Mouse (Mus musculus): ENCODE measurements around the gene Serpinb5. TPM values are rescaled to one million over a fixed set of nuclear protein-coding genes. Genes with fewer than 3 reads are reported as not detected.
A peak's percentile ranks its signal among the peaks of the same experiment; 100 is the strongest.
"Not testable (repeated sequence)": the region's sequence is repeated elsewhere in the genome, so short reads cannot be mapped to it uniquely, and the experiment has no call there.

Gene Serpinb5
- total RNA-seq, 1 experiment, result 0.22 TPM

- DNase-seq (ENCODE audit: low read depth, low spot score), result peak; percentile 22
- in situ Hi-C loops (cut with MboI; ENCODE audit: low sequenced_read_pairs in 2 of 2, unreplicated experiment in 2 of 2), result no loop called here
- H3K27ac ChIP-seq (ENCODE audit: insufficient read depth, low read depth, low read length, poor library complexity, severe bottlenecking), result no peak overlapping the region
- H3K36me3 ChIP-seq (ENCODE audit: control insufficient read depth, insufficient read depth, low read length, poor library complexity, severe bottlenecking), result no peaks in the 10 kb centered on the region
- no peak overlapping the region for H3K4me3 ChIP-seq (ENCODE audit: insufficient read depth in 1 of 2, low read depth in 1 of 2, low read length in 2 of 2, poor library complexity in 1 of 2, severe bottlenecking in 1 of 2)
- no peaks in the 10 kb centered on the region for H3K9me3 ChIP-seq (ENCODE audit: control insufficient read depth, insufficient read depth, low read depth, low read length)
- H3K4me1 ChIP-seq (ENCODE audit: control insufficient read depth in 2 of 2, insufficient read depth in 2 of 2, low read length in 2 of 2, poor library complexity in 1 of 2), result no peaks in the 10 kb centered on the region
- TF ChIP-seq ZNF384 (IDR thresholded peaks at IDR 0.05; ENCODE audit: low read depth, low read length) (no peak), CHD2 (IDR thresholded peaks at IDR 0.05; ENCODE audit: low read depth, low read length) (no peak)
- H3K9ac ChIP-seq (ENCODE audit: insufficient read depth, low read depth, low read length, poor library complexity, severe bottlenecking), result no peak overlapping the region
These were observed 22.8 kb downstream of the Serpinb5 start for GRCm38 (mm10) chr1:106883812-106884211.

GRCm38 (mm10) chr1:106895142-106895541 is 34.2 kb downstream of the Serpinb5 start:
- H3K27ac ChIP-seq (ENCODE audit: insufficient read depth, low read depth, low read length, poor library complexity, severe bottlenecking); H3K4me3 ChIP-seq (ENCODE audit: insufficient read depth in 1 of 2, low read depth in 1 of 2, low read length in 2 of 2, poor library complexity in 1 of 2, severe bottlenecking in 1 of 2); H3K9ac ChIP-seq (ENCODE audit: insufficient read depth, low read depth, low read length, poor library complexity, severe bottlenecking); in situ Hi-C loops (cut with MboI; ENCODE audit: low sequenced_read_pairs in 2 of 2, unreplicated experiment in 2 of 2); H3K36me3 ChIP-seq (ENCODE audit: control insufficient read depth, insufficient read depth, low read length, poor library complexity, severe bottlenecking); DNase-seq (ENCODE audit: low read depth, low spot score); H3K9me3 ChIP-seq (ENCODE audit: control insufficient read depth, insufficient read depth, low read depth, low read length); H3K4me1 ChIP-seq (ENCODE audit: control insufficient read depth in 2 of 2, insufficient read depth in 2 of 2, low read length in 2 of 2, poor library complexity in 1 of 2): not testable (repeated sequence)

DNA sequence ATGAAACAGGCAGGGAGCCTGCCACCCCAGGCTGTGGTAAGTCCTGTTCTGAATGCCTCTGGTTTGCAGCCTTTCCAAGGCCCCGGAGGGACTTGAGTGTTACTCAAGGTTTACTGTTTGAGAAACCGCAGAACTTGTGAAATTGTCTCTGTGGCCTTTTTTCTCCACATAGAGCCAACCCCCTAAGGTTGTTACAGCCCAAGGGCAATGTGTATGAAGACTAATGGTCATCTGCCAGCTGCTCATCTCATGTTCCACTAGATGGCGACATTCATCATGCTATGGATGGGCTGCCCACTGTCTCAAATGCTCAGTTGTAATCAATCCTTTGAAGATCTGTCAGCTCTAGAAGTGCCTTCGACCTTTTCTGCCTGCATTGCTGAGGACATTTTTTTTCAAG is 40.4 kb downstream of the Serpinb5 start:
- Histone ChIP-seq H3K36me3 (ENCODE audit: control insufficient read depth, insufficient read depth, low read length, poor library complexity, severe bottlenecking) (no peaks in the 10 kb centered on the region), H3K4me1 (ENCODE audit: control insufficient read depth in 2 of 2, insufficient read depth in 2 of 2, low read length in 2 of 2, poor library complexity in 1 of 2) (no peaks in the 10 kb centered on the region), H3K9ac (ENCODE audit: insufficient read depth, low read depth, low read length, poor library complexity, severe bottlenecking) (no peak overlapping the region), H3K27ac (ENCODE audit: insufficient read depth, low read depth, low read length, poor library complexity, severe bottlenecking) (no peak overlapping the region), H3K4me3 (ENCODE audit: insufficient read depth in 1 of 2, low read depth in 1 of 2, low read length in 2 of 2, poor library complexity in 1 of 2, severe bottlenecking in 1 of 2) (no peak overlapping the region), H3K9me3 (ENCODE audit: control insufficient read depth, insufficient read depth, low read depth, low read length) (no peaks in the 10 kb centered on the region)
- peak; percentile 27 for DNase-seq (ENCODE audit: low read depth, low spot score)
- in situ Hi-C loops (cut with MboI; ENCODE audit: low sequenced_read_pairs in 2 of 2, unreplicated experiment in 2 of 2), result no loop called here
- TF ChIP-seq ZC3H11A (IDR thresholded peaks at IDR 0.05; ENCODE audit: borderline replicate concordance, low read depth, low read length) (0 out of 2 replicates have a peak, but pooled peaks have one; percentile 47), CHD2 (IDR thresholded peaks at IDR 0.05; ENCODE audit: low read depth, low read length) (no peak)

DNA sequence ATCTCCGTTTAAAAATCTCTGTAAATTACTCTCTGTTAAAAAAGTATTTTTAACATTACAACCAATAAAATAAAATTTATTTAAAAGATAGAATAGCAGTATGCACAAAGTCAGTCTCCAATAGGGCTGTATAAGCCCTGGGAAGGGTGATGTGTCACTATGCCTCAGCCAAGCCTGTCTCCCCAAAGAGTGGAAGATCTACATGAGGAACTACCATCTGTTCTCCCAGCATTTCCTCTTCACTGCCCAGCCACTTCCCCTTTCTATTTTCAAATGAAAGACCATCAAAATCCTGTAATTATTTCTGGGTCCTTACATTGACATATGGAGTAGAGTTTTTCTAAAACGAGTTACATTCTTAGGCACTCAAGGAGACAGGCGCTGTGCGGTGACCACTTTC is 71.0 kb downstream of the Serpinb5 start:
- Histone ChIP-seq H3K4me3 (ENCODE audit: insufficient read depth in 1 of 2, low read depth in 1 of 2, low read length in 2 of 2, poor library complexity in 1 of 2, severe bottlenecking in 1 of 2) (no peak overlapping the region), H3K9ac (ENCODE audit: insufficient read depth, low read depth, low read length, poor library complexity, severe bottlenecking) (no peak overlapping the region), H3K36me3 (ENCODE audit: control insufficient read depth, insufficient read depth, low read length, poor library complexity, severe bottlenecking) (no peaks in the 10 kb centered on the region), H3K27ac (ENCODE audit: insufficient read depth, low read depth, low read length, poor library complexity, severe bottlenecking) (no peak overlapping the region), H3K4me1 (ENCODE audit: control insufficient read depth in 2 of 2, insufficient read depth in 2 of 2, low read length in 2 of 2, poor library complexity in 1 of 2) (no peaks in the 10 kb centered on the region), H3K9me3 (ENCODE audit: control insufficient read depth, insufficient read depth, low read depth, low read length) (no peaks in the 10 kb centered on the region)
- no peak for TF ChIP-seq ZC3H11A (IDR thresholded peaks at IDR 0.05; ENCODE audit: borderline replicate concordance, low read depth, low read length)
- TF ChIP-seq CHD2 (IDR thresholded peaks at IDR 0.05; ENCODE audit: low read depth, low read length), result no peak
- TF ChIP-seq MAFK (IDR thresholded peaks at IDR 0.05; ENCODE audit: insufficient read depth, low read depth, low read length), result no peak
- no peak for TF ChIP-seq ZNF384 (IDR thresholded peaks at IDR 0.05; ENCODE audit: low read depth, low read length)
- no peak for TF ChIP-seq HCFC1 (IDR thresholded peaks at IDR 0.05; ENCODE audit: borderline replicate concordance, insufficient read depth, low read length)
- in situ Hi-C loops (cut with MboI; ENCODE audit: low sequenced_read_pairs in 2 of 2, unreplicated experiment in 2 of 2), result no loop called here
- no peak for DNase-seq (ENCODE audit: low read depth, low spot score)

Other genes starting within 250 kb of the Serpinb5 start
- gene Bcl2, start 146.9 kb upstream of the Serpinb5 start, total RNA-seq (2012; rRNA removed), result 0.63 and 0.98 TPM in 2 replicates
- 29.9 and 38.3 TPM in 2 replicates for gene Kdsr, start 101.4 kb upstream of the Serpinb5 start, total RNA-seq (2012; rRNA removed)
- gene Vps4b, start 64.4 kb upstream of the Serpinb5 start, total RNA-seq (2012; rRNA removed), result 42.1 and 56.3 TPM in 2 replicates
- gene Serpinb12, start 73.3 kb downstream of the Serpinb5 start, total RNA-seq (2012; rRNA removed), result not detected in 2 replicates
- not detected in 2 replicates for gene Serpinb13, start 119.8 kb downstream of the Serpinb5 start, total RNA-seq (2012; rRNA removed)
- not detected in 2 replicates for gene Serpinb3a, start 191.1 kb downstream of the Serpinb5 start, total RNA-seq (2012; rRNA removed)
- gene Serpinb3d, start 222.3 kb downstream of the Serpinb5 start, total RNA-seq (2012; rRNA removed), result not detected in 2 replicates

All from ES-E14 (cell line).